Mouse (Mus musculus) thymus, postnatal 14 days (tissue): ENCODE data around the gene Brd2.
"Not testable (repeated sequence)": the region's sequence is repeated elsewhere in the genome, so short reads cannot be mapped to it uniquely, and the experiment has no call there.

ENCODE experiments used
- DNase-seq: peaks from one replicate; pipeline ENCODE4 v3.0.0; 2021

The Brd2 gene

GRCm38 (mm10) chr17:34122188-34122984 is at the start of gene Brd2:
Gene Brd2 (minus strand): TSS chr17:34122634.
- peak; percentile 99 for DNase-seq

GRCm38 (mm10) chr17:34170877-34171498 is 48.6 kb upstream of the Brd2 start:
- peak; percentile 90 for DNase-seq

GRCm38 (mm10) chr17:34170487-34170876 is 48.0 kb upstream of the Brd2 start:
- no peak for DNase-seq

- DNase-seq: peak; percentile 64
Observed at GRCm38 (mm10) chr17:34169279-34169678, 46.8 kb upstream of the Brd2 start.

GRCm38 (mm10) chr17:34165033-34165730 is 42.7 kb upstream of the Brd2 start:
- peak; percentile 57 for DNase-seq

GRCm38 (mm10) chr17:34164202-34164895 is 41.9 kb upstream of the Brd2 start:
- DNase-seq: peak; percentile 78

GRCm38 (mm10) chr17:34155534-34155933 is 33.1 kb upstream of the Brd2 start:
- no peak for DNase-seq

- no peak for DNase-seq
Observed at GRCm38 (mm10) chr17:34152923-34153322, 30.5 kb upstream of the Brd2 start, which contains the start of gene H2-DMb1. Gene H2-DMb1 (plus strand): TSS chr17:34153072.

- DNase-seq: no peak
Observed at GRCm38 (mm10) chr17:34144960-34145371, 22.5 kb upstream of the Brd2 start.

GRCm38 (mm10) chr17:34144221-34144620 is 21.8 kb upstream of the Brd2 start:
- DNase-seq: not testable (repeated sequence)

- no peak for DNase-seq
Observed at GRCm38 (mm10) chr17:34143461-34143860, 21.0 kb upstream of the Brd2 start.

- peak; percentile 90 for DNase-seq
Observed at GRCm38 (mm10) chr17:34143033-34143432, 20.6 kb upstream of the Brd2 start, which contains the start of gene H2-DMb2. Gene H2-DMb2 (plus strand): TSS chr17:34143307.

GRCm38 (mm10) chr17:34142456-34143010 is 20.1 kb upstream of the Brd2 start:
- DNase-seq: no peak

- DNase-seq: no peak
Observed at GRCm38 (mm10) chr17:34141448-34141847, 19.0 kb upstream of the Brd2 start.

- no peak for DNase-seq
Observed at GRCm38 (mm10) chr17:34140240-34140639, 17.8 kb upstream of the Brd2 start.

- DNase-seq: no peak
Observed at GRCm38 (mm10) chr17:34139416-34139815, 17.0 kb upstream of the Brd2 start.

GRCm38 (mm10) chr17:34138655-34139054 is 16.2 kb upstream of the Brd2 start:
- no peak for DNase-seq

- no peak for DNase-seq
Observed at GRCm38 (mm10) chr17:34137601-34138000, 15.2 kb upstream of the Brd2 start.

- DNase-seq: peak; percentile 99
Observed at GRCm38 (mm10) chr17:34135297-34136224, 13.1 kb upstream of the Brd2 start.

GRCm38 (mm10) chr17:34134451-34134850 is 12.0 kb upstream of the Brd2 start:
- no peak for DNase-seq

- no peak for DNase-seq
Observed at GRCm38 (mm10) chr17:34133289-34133688, 10.9 kb upstream of the Brd2 start.
